Mouse (Mus musculus): ENCODE data around the gene Zfp580. TPM values are rescaled to one million over a fixed set of nuclear protein-coding genes. Genes with fewer than 3 reads are reported as not detected.

The Zfp580 gene
- total and polyA plus RNA-seq, 3 experiments, result 1.0 to 19.9 TPM; not detected in 1

DNA sequence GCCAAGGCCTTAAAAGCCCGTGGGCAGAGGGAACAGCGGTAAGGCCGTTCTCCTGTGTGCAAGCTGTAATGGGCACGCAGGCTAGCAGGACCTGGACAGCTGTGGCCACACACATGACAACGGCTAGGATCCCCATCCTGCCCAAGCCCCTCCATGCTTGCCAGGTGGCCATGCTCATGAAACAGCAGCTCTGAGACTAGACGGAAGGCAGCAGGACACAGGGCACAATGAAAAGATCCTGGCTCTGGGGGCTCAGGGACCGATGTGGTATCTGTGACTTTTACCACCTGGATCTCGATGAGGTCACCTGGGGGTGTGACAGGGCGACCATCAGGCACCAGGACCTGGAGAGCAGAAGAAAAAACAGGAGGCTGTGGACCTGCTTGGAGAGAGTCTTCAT is 15.2 kb upstream of the Zfp580 start:
- H3K27ac ChIP-seq (ENCODE audit: control insufficient read depth, low read depth, low read length), result no peak overlapping the region
- H3K79me2 ChIP-seq (ENCODE audit: control insufficient read depth, insufficient read depth, low read length, poor library complexity), result no peaks in the 10 kb centered on the region; the same call in 1 of the 2 replicates
- H3K4me1 ChIP-seq (ENCODE audit: control insufficient read depth in 1 of 2, insufficient read depth in 2 of 2, low read length in 2 of 2), result peaks cover 0 to 5% of the 10 kb centered on the region in 2 experiments; a peak in 2 of 4 replicates
- no peaks in the 10 kb centered on the region for H3K27me3 ChIP-seq (ENCODE audit: control insufficient read depth in 1 of 2, insufficient read depth in 2 of 2, low read length in 2 of 2)
- H3K9me3 ChIP-seq (replicated peaks; ENCODE audit: insufficient read depth, low read length), result no peaks in the 10 kb centered on the region
- no peak for TF ChIP-seq CHD1 (IDR thresholded peaks at IDR 0.05; ENCODE audit: low read depth, low read length)
- TF ChIP-seq TBP (IDR thresholded peaks at IDR 0.05; ENCODE audit: low read depth, low read length), result no peak
- TF ChIP-seq USF1 (IDR thresholded peaks at IDR 0.05; ENCODE audit: low read depth, low read length), result no peak
- TF ChIP-seq NELFE (IDR thresholded peaks at IDR 0.05; ENCODE audit: low read depth, low read length), result no peak
- TF ChIP-seq MXI1 (IDR thresholded peaks at IDR 0.05; ENCODE audit: low read depth, low read length), result no peak
- TF ChIP-seq SMC3 (IDR thresholded peaks at IDR 0.05; ENCODE audit: low read depth, low read length), result no peak
- no peak for TF ChIP-seq TCF12 (IDR thresholded peaks at IDR 0.05; ENCODE audit: low read depth, low read length)
- TF ChIP-seq CTCF (IDR thresholded peaks at IDR 0.05 in 2 of 3, conservative IDR thresholded peaks at IDR 0.05 in 1 of 3; ENCODE audit: control insufficient read depth in 1 of 3, insufficient read depth in 1 of 3, low read depth in 2 of 3, low read length in 3 of 3, poor library complexity in 1 of 3, severe bottlenecking in 1 of 3), result no peak
- TF ChIP-seq MAX (IDR thresholded peaks at IDR 0.05; ENCODE audit: low read length), result no peak
- no peak for TF ChIP-seq BHLHE40 (IDR thresholded peaks at IDR 0.05; ENCODE audit: borderline replicate concordance, low read depth, low read length)
- TF ChIP-seq SIN3A (IDR thresholded peaks at IDR 0.05; ENCODE audit: low read length), result no peak
- TF ChIP-seq ETS1 (IDR thresholded peaks at IDR 0.05; ENCODE audit: low read depth, low read length), result no peak
- no peak for TF ChIP-seq HCFC1 (IDR thresholded peaks at IDR 0.05; ENCODE audit: low read depth, low read length)
- no peak for TF ChIP-seq MYC (IDR thresholded peaks at IDR 0.05; ENCODE audit: low read depth, low read length)
- TF ChIP-seq POLR2A (IDR thresholded peaks at IDR 0.05; ENCODE audit: control insufficient read depth in 1 of 2, insufficient read depth in 1 of 2, low read depth in 1 of 2, low read length in 2 of 2, poor library complexity in 1 of 2), result no peak
- TF ChIP-seq RCOR1 (IDR thresholded peaks at IDR 0.05; ENCODE audit: low read depth, low read length), result no peak
- no peak overlapping the region for H3K4me3 ChIP-seq (ENCODE audit: control insufficient read depth in 1 of 2, insufficient read depth in 1 of 2, low read depth in 2 of 2, low read length in 2 of 2)
- H3K9ac ChIP-seq (ENCODE audit: control insufficient read depth, low read depth, low read length, poor library complexity, severe bottlenecking), result no peak overlapping the region
- H3K36me3 ChIP-seq (ENCODE audit: control insufficient read depth in 1 of 2, insufficient read depth in 2 of 2, low read length in 2 of 2), result no peaks in the 10 kb centered on the region; a peak in 3 of 4 replicates
- DNase-seq (ENCODE audit: low read depth, low spot score), result no peak

GRCm38 (mm10) chr7:5037026-5037425 is 14.3 kb upstream of the Zfp580 start:
- H3K27me3 ChIP-seq (ENCODE audit: control insufficient read depth in 1 of 2, insufficient read depth in 2 of 2, low read length in 2 of 2), result no peaks in the 10 kb centered on the region
- H3K36me3 ChIP-seq (ENCODE audit: control insufficient read depth in 1 of 2, insufficient read depth in 2 of 2, low read length in 2 of 2), result no peaks in the 10 kb centered on the region; a peak in 2 of 4 replicates
- H3K79me2 ChIP-seq (ENCODE audit: control insufficient read depth, insufficient read depth, low read length, poor library complexity), result no peaks in the 10 kb centered on the region; the same call in 1 of the 2 replicates
- TF ChIP-seq TBP (IDR thresholded peaks at IDR 0.05; ENCODE audit: low read depth, low read length) (no peak), GATA1 (IDR thresholded peaks at IDR 0.05; ENCODE audit: low read depth, low read length) (no peak), ETS1 (IDR thresholded peaks at IDR 0.05; ENCODE audit: low read depth, low read length) (no peak), UBTF (IDR thresholded peaks at IDR 0.05; ENCODE audit: borderline replicate concordance, insufficient read depth, low read depth, low read length) (no peak), MAZ (IDR thresholded peaks at IDR 0.05; ENCODE audit: low read depth, low read length) (no peak), MYC (IDR thresholded peaks at IDR 0.05; ENCODE audit: low read depth, low read length) (no peak)
- H3K27ac ChIP-seq (ENCODE audit: control insufficient read depth, low read depth, low read length), result peak overlapping the region; percentile 44; the same call in 1 of the 2 replicates
- peak overlapping the region; percentile 91 for H3K9ac ChIP-seq (ENCODE audit: control insufficient read depth, low read depth, low read length, poor library complexity, severe bottlenecking)
- DNase-seq (ENCODE audit: low read depth, low spot score), result no peak
- H3K9me3 ChIP-seq (replicated peaks; ENCODE audit: insufficient read depth, low read length), result no peaks in the 10 kb centered on the region
- H3K4me3 ChIP-seq (ENCODE audit: control insufficient read depth in 1 of 2, insufficient read depth in 1 of 2, low read depth in 2 of 2, low read length in 2 of 2), result peak overlapping the region; percentile 93; a peak in 3 of 4 replicates
- peaks cover 0 to 5% of the 10 kb centered on the region in 2 experiments; a peak in 2 of 4 replicates for H3K4me1 ChIP-seq (ENCODE audit: control insufficient read depth in 1 of 2, insufficient read depth in 2 of 2, low read length in 2 of 2)
